Mouse (Mus musculus) spleen, postnatal 4 days (tissue): ENCODE results near the gene Prkcb.

Experiments used
- DNase-seq, 2 experiments: peaks; one replicate each; pipeline ENCODE4 v3.0.0; 2022; ENCODE audit warnings: low spot score in 2 of 2

The Prkcb gene

GRCm38 (mm10) chr7:122460020-122460419 lies 171.5 kb downstream of the Prkcb start:
- no peak for DNase-seq

GRCm38 (mm10) chr7:122465823-122466549 lies 177.4 kb downstream of the Prkcb start:
- DNase-seq, result no peak

- DNase-seq, result no peak
Measured at GRCm38 (mm10) chr7:122466722-122467121, 178.2 kb downstream of the Prkcb start.

- DNase-seq, result no peak
Measured at GRCm38 (mm10) chr7:122467831-122468230, 179.3 kb downstream of the Prkcb start.

GRCm38 (mm10) chr7:122470370-122471280 lies 182.1 kb downstream of the Prkcb start:
- peak; percentile 45 to 78 for DNase-seq

- no peak for DNase-seq
Measured at GRCm38 (mm10) chr7:122472223-122472622, 183.7 kb downstream of the Prkcb start.

- DNase-seq, result no peak
Measured at GRCm38 (mm10) chr7:122475038-122475437, 186.5 kb downstream of the Prkcb start.

- no peak for DNase-seq
Measured at GRCm38 (mm10) chr7:122476697-122477096, 188.1 kb downstream of the Prkcb start.

- DNase-seq, result no peak
Measured at GRCm38 (mm10) chr7:122477118-122477517, 188.6 kb downstream of the Prkcb start.

GRCm38 (mm10) chr7:122477566-122478564 lies 189.3 kb downstream of the Prkcb start:
- no peak for DNase-seq

- DNase-seq, result no peak
Measured at GRCm38 (mm10) chr7:122483949-122484348, 195.4 kb downstream of the Prkcb start.

- no peak for DNase-seq
Measured at GRCm38 (mm10) chr7:122487929-122488571, 199.5 kb downstream of the Prkcb start.

- DNase-seq, result no peak
Measured at GRCm38 (mm10) chr7:122492041-122492440, 203.5 kb downstream of the Prkcb start.

GRCm38 (mm10) chr7:122492936-122493335 lies 204.4 kb downstream of the Prkcb start:
- DNase-seq, result no peak

- DNase-seq, result no peak
Measured at GRCm38 (mm10) chr7:122494088-122494487, 205.5 kb downstream of the Prkcb start.

GRCm38 (mm10) chr7:122497516-122497915 lies 209.0 kb downstream of the Prkcb start:
- DNase-seq, result no peak

GRCm38 (mm10) chr7:122498461-122498860 lies 209.9 kb downstream of the Prkcb start:
- DNase-seq, result no peak

- no peak for DNase-seq
Measured at GRCm38 (mm10) chr7:122499743-122500597, 211.4 kb downstream of the Prkcb start.

GRCm38 (mm10) chr7:122506467-122506866 lies 217.9 kb downstream of the Prkcb start:
- DNase-seq, result no peak

- no peak for DNase-seq
Measured at GRCm38 (mm10) chr7:122509903-122510302, 221.4 kb downstream of the Prkcb start.
